Mouse (Mus musculus) embryonic stem cell, embryonic (primary cell): Measurements from ENCODE around the gene Olfr638.
"Not testable (repeated sequence)": the region's sequence is repeated elsewhere in the genome, so short reads cannot be mapped to it uniquely, and the experiment has no call there.

Experiments
- CTCF ChIA-PET, 4 experiments: fragments of 300-600 bp in 2 of 4; fragments of 350-600 bp in 2 of 4; sonication (Branson Sonifier 250); formaldehyde crosslinking; loops; one replicate each; lab custom pipeline; 2022; ENCODE audit warnings: inconsistent platforms in 2 of 4; lab: Charles Lee
- POLR2A ChIA-PET, 4 experiments: fragments of 300-600 bp in 2 of 4; fragments of 350-600 bp in 2 of 4; sonication (Branson Sonifier 250); formaldehyde crosslinking; loops; one replicate each; lab custom pipeline; 2022; ENCODE audit warnings: antibody characterized with exemption in 4 of 4, inconsistent platforms in 1 of 4; lab: Charles Lee

Gene Olfr638

GRCm38 (mm10) chr7:103998446-103998845, at the start of gene Olfr638:
TSS of gene Olfr638 (plus strand) at chr7:103998746.
- ChIA-PET CTCF (no interaction called here), POLR2A (no interaction called here)

- POLR2A ChIA-PET, CTCF ChIA-PET: not testable (repeated sequence)
Measured at GRCm38 (mm10) chr7:103966873-103967272, 31.7 kb upstream of the Olfr638 start.

- ChIA-PET POLR2A (no interaction called here), CTCF (no interaction called here)
Measured at GRCm38 (mm10) chr7:103970852-103971251, 27.7 kb upstream of the Olfr638 start, which contains the start of gene Olfr635. TSS of gene Olfr635 (plus strand) at chr7:103971152.

GRCm38 (mm10) chr7:103971782-103972181, 26.8 kb upstream of the Olfr638 start:
- ChIA-PET POLR2A (no interaction called here), CTCF (no interaction called here)

GRCm38 (mm10) chr7:103999124-103999523, 578 bp downstream of the Olfr638 start:
- POLR2A ChIA-PET, result no interaction called here

GRCm38 (mm10) chr7:104017203-104017602, 18.7 kb downstream of the Olfr638 start, which contains the start of gene Olfr639:
TSS of gene Olfr639 (minus strand) at chr7:104017303.
- POLR2A ChIA-PET, result no interaction called here
- CTCF ChIA-PET, result no interaction called here

More at GRCm38 (mm10) chr7:103999124-103999523, 578 bp downstream of the Olfr638 start:
- CTCF ChIA-PET, result no interaction called here

GRCm38 (mm10) chr7:104018953-104019352, 20.4 kb downstream of the Olfr638 start:
- ChIA-PET CTCF (no interaction called here), POLR2A (no interaction called here)

GRCm38 (mm10) chr7:104021651-104022050, 23.1 kb downstream of the Olfr638 start:
- POLR2A ChIA-PET, result interaction anchor here in 1 of 4 experiments (0.7 kb wide), 1 partner anchor 67 kb away, joined by 3 read pairs; no protein-coding TSS in a partner anchor
- CTCF ChIA-PET, result no interaction called here

- CTCF ChIA-PET, result no interaction called here
- POLR2A ChIA-PET, result no interaction called here
Measured at GRCm38 (mm10) chr7:104025473-104025872, 26.9 kb downstream of the Olfr638 start, which contains the start of gene Olfr640. TSS of gene Olfr640 (minus strand) at chr7:104025573.

- POLR2A ChIA-PET, result no interaction called here
- CTCF ChIA-PET, result no interaction called here
Measured at GRCm38 (mm10) chr7:104026978-104027377, 28.4 kb downstream of the Olfr638 start.

GRCm38 (mm10) chr7:104035145-104035544, 36.6 kb downstream of the Olfr638 start, which contains the start of gene Olfr641:
TSS of gene Olfr641 (plus strand) at chr7:104035445.
- ChIA-PET CTCF (no interaction called here), POLR2A (no interaction called here)

GRCm38 (mm10) chr7:104050745-104051144, 52.2 kb downstream of the Olfr638 start:
- ChIA-PET CTCF (no interaction called here), POLR2A (no interaction called here)

- ChIA-PET POLR2A (no interaction called here), CTCF (no interaction called here)
Measured at GRCm38 (mm10) chr7:104052566-104052965, 54.0 kb downstream of the Olfr638 start, which contains the start of gene Olfr642. TSS of gene Olfr642 (minus strand) at chr7:104052666.
